Mouse (Mus musculus) spleen, adult 2 months (tissue): Measurements from ENCODE around the gene Coro7. TPM values are rescaled to one million over a fixed set of nuclear protein-coding genes. Genes with fewer than 3 reads are reported as not detected.
"Not testable (repeated sequence)": the region's sequence is repeated elsewhere in the genome, so short reads cannot be mapped to it uniquely, and the experiment has no call there.

ENCODE experiments used
- DNase-seq, 2 experiments: peaks; one replicate each; pipeline versions ENCODE4 v3.0.0 to v3.0.0-alpha.2; 2012 to 2021; ENCODE audit warnings: low spot score in 2 of 2, low read depth in 1 of 2
- H3K27ac ChIP-seq: fragments of 200-500 bp; 2 replicates; pipeline ENCODE4 v1.5.1; 2012; ENCODE audit warnings: low read length, inconsistent platforms; ENCODE audit not compliant: insufficient read depth
- H3K27me3 ChIP-seq: fragments of 200-500 bp; 2 replicates; pipeline ENCODE4 v1.6.1; 2012; ENCODE audit warnings: mild to moderate bottlenecking, moderate library complexity, low read length, inconsistent platforms; ENCODE audit not compliant: control insufficient read depth, insufficient read depth
- H3K36me3 ChIP-seq: fragments of 200-500 bp; 2 replicates; pipeline ENCODE4 v1.6.1; 2012; ENCODE audit warnings: mild to moderate bottlenecking, low read length, inconsistent platforms; ENCODE audit not compliant: control insufficient read depth, insufficient read depth
- H3K4me1 ChIP-seq: fragments of 200-500 bp; 2 replicates; pipeline ENCODE4 v1.6.1; 2011; ENCODE audit warnings: inconsistent platforms; ENCODE audit not compliant: control insufficient read depth, insufficient read depth, insufficient read length
- H3K4me3 ChIP-seq: fragments of 200-500 bp; 2 replicates; pipeline ENCODE4 v1.5.1; 2011; ENCODE audit warnings: mild to moderate bottlenecking, inconsistent platforms; ENCODE audit not compliant: insufficient read depth, insufficient read length; ENCODE audit errors: extremely low read depth
- CTCF ChIP-seq: fragments of 200-500 bp; IDR thresholded peaks from 2 replicates; pipeline ENCODE4 v1.5.1; 2011; ENCODE audit warnings: mild to moderate bottlenecking, inconsistent platforms; ENCODE audit not compliant: insufficient read depth, insufficient read length, insufficient replicate concordance; ENCODE audit errors: extremely low read depth
- POLR2A ChIP-seq: fragments of 200-500 bp; IDR thresholded peaks from 2 replicates; pipeline ENCODE4 v1.6.1; 2011; ENCODE audit warnings: low read depth, low read length, inconsistent platforms
- WGBS: fragments of 180-500 bp; shearing (Covaris S2); methylation state at CpG from one replicate; pipeline ENCODE4 v1.1.7; 2018; 5-methylcytosine and 5-hydroxymethylcytosine counted together
- polyA plus RNA-seq: library from polyadenylated mRNA; depleted of rRNA; stranded (reverse); fragments of >200 nt; gene quantifications from 2 replicates; pipeline ENCODE4 v1.2.3, GENCODE M21; 2012

The Coro7 gene
- polyA plus RNA-seq, 1 experiment = 150 TPM

DNA sequence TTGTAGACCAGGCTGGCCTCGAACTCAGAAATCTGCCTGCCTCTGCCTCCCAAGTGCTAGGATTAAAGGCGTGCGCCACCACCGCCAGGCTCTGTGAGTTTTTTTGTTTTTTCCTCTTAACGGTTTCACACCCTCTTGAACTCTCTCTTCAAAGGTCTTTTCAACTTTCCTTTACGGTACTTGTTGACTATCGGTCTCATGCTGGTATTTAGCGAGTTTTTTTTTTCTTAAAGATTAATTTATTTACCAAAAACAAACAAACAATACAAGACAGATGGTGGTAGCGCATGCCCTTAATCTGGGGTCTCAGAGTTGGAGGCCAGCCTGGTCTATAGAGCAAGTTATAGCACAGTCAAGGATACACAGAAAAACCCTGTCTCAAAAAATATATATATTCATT, 89.3 kb downstream of the Coro7 start:
- Histone ChIP-seq H3K4me1 (peaks cover 3% of the 10 kb centered on the region; the same call in 1 of the 2 replicates), H3K27me3 (peaks cover 12% of the 10 kb centered on the region), H3K36me3 (no peaks in the 10 kb centered on the region), H3K4me3 (no peak overlapping the region), H3K27ac (no peak overlapping the region)
- TF ChIP-seq POLR2A (no peak), CTCF (no peak)
- 95% methylated on average over 9 of the region's 9 CpGs for WGBS
- no peak for DNase-seq

DNA sequence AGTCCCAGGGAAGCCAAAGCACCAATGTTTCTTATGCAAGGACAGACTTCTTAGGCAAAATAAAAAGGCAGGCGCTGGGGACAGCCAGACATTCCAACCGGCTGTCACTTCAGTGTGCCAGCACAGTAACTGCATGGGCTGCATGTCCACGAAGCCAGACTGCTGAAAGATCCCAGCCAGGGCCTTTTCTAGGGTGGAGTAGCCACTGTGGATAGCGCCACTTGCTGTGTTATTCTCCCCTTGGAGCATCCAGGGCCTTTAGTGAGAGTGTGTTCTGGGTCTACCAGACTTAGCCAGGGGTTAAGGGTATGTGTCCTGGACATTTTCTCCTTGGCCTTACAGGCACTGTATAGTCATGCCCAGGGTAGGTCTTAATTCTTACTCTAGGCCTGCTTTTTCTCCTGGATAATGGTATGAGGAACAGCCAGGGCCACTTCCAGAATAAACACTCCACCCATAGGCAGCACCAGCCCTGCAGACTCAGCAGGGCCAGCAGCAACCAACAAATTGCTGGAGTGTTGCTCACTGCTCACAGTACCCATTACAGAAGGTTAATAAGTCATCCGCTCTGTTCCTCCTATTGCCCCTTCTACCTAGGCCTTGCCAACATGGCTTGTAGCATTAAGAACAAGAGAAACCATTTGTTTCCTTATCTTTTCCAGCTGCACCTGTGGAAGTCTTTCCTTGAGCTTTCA, 91.9 kb downstream of the Coro7 start:
- H3K27me3 ChIP-seq = no peaks in the 10 kb centered on the region
- H3K27ac ChIP-seq = peak overlapping the region; percentile 30; the same call in 1 of the 2 replicates
- WGBS = 83% methylated on average over 5 of the region's 5 CpGs
- H3K4me1 ChIP-seq = peaks cover 6% of the 10 kb centered on the region; the same call in 1 of the 2 replicates
- no peaks in the 10 kb centered on the region for H3K36me3 ChIP-seq
- no peak overlapping the region for H3K4me3 ChIP-seq
- no peak for DNase-seq
- TF ChIP-seq POLR2A = no peak
- TF ChIP-seq CTCF = no peak

DNA sequence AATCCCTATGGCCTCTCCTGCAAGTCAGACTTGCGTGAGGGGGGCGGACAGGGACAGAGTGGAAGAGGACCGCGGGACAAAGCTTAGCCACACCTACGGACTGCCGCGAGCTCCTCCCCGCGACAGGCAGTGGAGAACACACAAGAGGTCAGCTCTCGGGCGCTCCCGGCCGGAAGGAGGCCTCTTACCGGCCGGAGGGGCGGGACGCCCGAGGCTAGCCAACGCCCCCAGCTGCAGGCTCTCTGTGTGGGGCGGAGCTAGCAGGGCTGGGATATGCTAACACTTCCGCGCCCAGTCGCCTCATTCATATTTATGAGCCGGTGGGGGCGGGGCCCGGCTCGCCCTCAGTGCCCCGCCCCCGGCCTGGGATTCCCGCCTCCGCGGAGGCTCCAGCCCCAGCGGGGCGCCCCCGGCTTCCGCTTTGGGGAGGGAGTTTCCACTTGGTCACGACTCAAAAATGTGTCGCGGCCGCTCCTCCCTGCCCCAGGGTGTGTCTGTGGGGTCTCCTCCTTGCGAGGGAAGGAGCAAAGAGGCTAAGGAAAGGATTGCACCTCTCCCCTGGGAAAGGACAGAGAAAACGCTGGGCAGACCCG, 93.0 kb downstream of the Coro7 start:
- DNase-seq = peak; percentile 87 to 96
- Histone ChIP-seq H3K4me3 (peak overlapping the region; percentile 67), H3K27ac (peak overlapping the region; percentile 76), H3K27me3 (no peaks in the 10 kb centered on the region), H3K36me3 (no peaks in the 10 kb centered on the region), H3K4me1 (peaks cover 6% of the 10 kb centered on the region; the same call in 1 of the 2 replicates)
- TF ChIP-seq POLR2A (peak; percentile 3; the same call in 1 of the 2 replicates), CTCF (no peak)
- under 1% methylated on average over 43 of the region's 43 CpGs for WGBS

GRCm38 (mm10) chr16:4585642-4586530, 93.7 kb downstream of the Coro7 start:
- WGBS = 11% methylated on average over 14 of the region's 14 CpGs
- H3K4me3 ChIP-seq = peak overlapping the region; percentile 67
- H3K27ac ChIP-seq = peak overlapping the region; percentile 76
- H3K4me1 ChIP-seq = peaks cover 6% of the 10 kb centered on the region; the same call in 1 of the 2 replicates
- H3K27me3 ChIP-seq = no peaks in the 10 kb centered on the region
- no peaks in the 10 kb centered on the region for H3K36me3 ChIP-seq
- DNase-seq = no peak
- TF ChIP-seq CTCF (no peak), POLR2A (no peak)

DNA sequence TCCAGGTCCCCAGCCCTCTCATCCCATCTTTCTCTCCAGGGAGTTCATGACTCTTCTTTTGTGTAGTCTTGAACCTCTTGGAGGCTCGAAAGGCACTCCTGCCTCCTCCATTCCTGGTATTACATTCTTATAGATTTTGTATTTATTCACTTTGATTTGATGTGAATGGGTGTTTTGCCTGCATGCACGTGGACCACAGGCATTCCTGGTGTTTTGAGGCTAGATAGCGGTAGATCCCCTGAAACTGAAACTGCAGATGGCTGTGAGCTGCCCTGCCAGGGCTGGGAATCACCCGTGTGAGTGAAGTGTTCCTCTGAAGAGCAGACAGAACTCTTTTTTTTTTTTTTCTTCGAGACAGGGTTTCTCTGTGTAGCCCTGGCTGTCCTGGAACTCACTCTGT, 95.1 kb downstream of the Coro7 start:
- peaks cover 6% of the 10 kb centered on the region; the same call in 1 of the 2 replicates for H3K4me1 ChIP-seq
- no peaks in the 10 kb centered on the region for H3K27me3 ChIP-seq
- TF ChIP-seq POLR2A = no peak
- no peak for TF ChIP-seq CTCF
- no peaks in the 10 kb centered on the region for H3K36me3 ChIP-seq
- 35% methylated on average over 5 of the region's 5 CpGs for WGBS
- no peak overlapping the region for H3K4me3 ChIP-seq
- H3K27ac ChIP-seq = no peak overlapping the region
- no peak for DNase-seq

GRCm38 (mm10) chr16:4583807-4584206, 95.8 kb downstream of the Coro7 start:
- H3K4me1 ChIP-seq = peaks cover 6% of the 10 kb centered on the region; the same call in 1 of the 2 replicates
- no peak for TF ChIP-seq POLR2A
- no peak for TF ChIP-seq CTCF
- H3K4me3 ChIP-seq = no peak overlapping the region
- no peak for DNase-seq
- H3K27ac ChIP-seq = no peak overlapping the region
- no peaks in the 10 kb centered on the region for H3K36me3 ChIP-seq
- 7% methylated on average over 3 of the region's 3 CpGs for WGBS
- H3K27me3 ChIP-seq = no peaks in the 10 kb centered on the region

DNA sequence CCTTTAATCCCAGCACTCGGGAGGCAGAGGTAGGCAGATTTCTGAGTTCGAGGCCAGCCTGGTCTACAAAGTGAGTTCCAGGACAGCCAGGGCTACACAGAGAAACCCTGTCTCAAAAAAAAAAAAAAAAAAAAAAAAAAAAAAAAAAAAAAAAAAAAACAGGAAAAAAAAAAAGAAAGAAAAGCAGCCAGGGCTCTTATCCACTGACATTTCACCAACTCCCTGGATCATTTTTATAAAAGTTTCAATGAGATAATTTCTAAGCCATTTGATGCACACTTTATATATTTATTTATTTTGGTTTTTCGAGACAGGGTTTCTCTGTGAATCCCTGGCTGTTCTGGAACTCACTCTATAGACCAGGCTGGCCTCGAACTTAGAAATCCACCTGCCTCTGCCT, 98.4 kb downstream of the Coro7 start:
- not testable (repeated sequence) for H3K27me3 ChIP-seq, H3K27ac ChIP-seq, H3K36me3 ChIP-seq, DNase-seq, H3K4me1 ChIP-seq, H3K4me3 ChIP-seq
- 88% methylated on average over 4 of the region's 4 CpGs for WGBS
